Mouse (Mus musculus) MEL (cell line): ENCODE measurements around the gene Usp37.

Experiments used
- CTCF ChIP-seq, 3 experiments: IDR thresholded peaks in 2 of 3; conservative IDR thresholded peaks in 1 of 3; 2 replicates each; pipeline ENCODE4 v1.5.1; 2011 to 2012; ENCODE audit warnings: low read length in 3 of 3, low read depth in 2 of 3, mild to moderate bottlenecking in 2 of 3, improper control_type of control experiment in 1 of 3, inconsistent platforms in 1 of 3, mixed read lengths in 1 of 3, moderate library complexity in 1 of 3; ENCODE audit not compliant: control insufficient read depth in 1 of 3, insufficient read depth in 1 of 3, poor library complexity in 1 of 3, severe bottlenecking in 1 of 3
- MAX ChIP-seq: IDR thresholded peaks from 2 replicates; pipeline ENCODE4 v1.6.1; 2011; ENCODE audit warnings: low read length, improper control_type of control experiment
- POLR2A ChIP-seq, 2 experiments: IDR thresholded peaks; 2 replicates each; pipeline ENCODE4 v1.6.1; 2011 to 2012; ENCODE audit warnings: low read length in 2 of 2, mild to moderate bottlenecking in 2 of 2, control low read depth in 1 of 2, improper control_type of control experiment in 1 of 2, low read depth in 1 of 2, moderate library complexity in 1 of 2; ENCODE audit not compliant: control insufficient read depth in 1 of 2, insufficient read depth in 1 of 2, poor library complexity in 1 of 2
- POLR2AphosphoS2 ChIP-seq: IDR thresholded peaks from 2 replicates; pipeline ENCODE4 v1.6.1; 2011; ENCODE audit warnings: low read length, improper control_type of control experiment
- ZKSCAN1 ChIP-seq: IDR thresholded peaks from 2 replicates; pipeline ENCODE4 v1.6.1; 2012; ENCODE audit warnings: low read depth, mild to moderate bottlenecking, inconsistent platforms, low read length, improper control_type of control experiment, moderate library complexity
- ZMIZ1 ChIP-seq: IDR thresholded peaks from 2 replicates; pipeline ENCODE4 v1.6.1; 2012; ENCODE audit warnings: low read depth, mild to moderate bottlenecking, inconsistent platforms, low read length, improper control_type of control experiment, moderate library complexity

- TF ChIP-seq MAX: no peak
- TF ChIP-seq POLR2A (IDR thresholded peaks at IDR 0.05; ENCODE audit: control insufficient read depth in 1 of 2, insufficient read depth in 1 of 2, low read depth in 1 of 2, low read length in 2 of 2, poor library complexity in 1 of 2): no peak
- peak in 2 of 3 experiments; percentile 71 to 75; a peak in 4 of 6 replicates for TF ChIP-seq CTCF (IDR thresholded peaks at IDR 0.05 in 2 of 3, conservative IDR thresholded peaks at IDR 0.05 in 1 of 3; ENCODE audit: control insufficient read depth in 1 of 3, insufficient read depth in 1 of 3, low read depth in 2 of 3, low read length in 3 of 3, poor library complexity in 1 of 3, severe bottlenecking in 1 of 3)
- TF ChIP-seq POLR2AphosphoS2: no peak
- no peak for TF ChIP-seq ZKSCAN1
- TF ChIP-seq ZMIZ1: no peak
These were observed 91.5 kb downstream of the Usp37 start for GRCm38 (mm10) chr1:74452611-74453045.
